Mouse (Mus musculus) right cerebral cortex, adult 18-20 months (tissue): Measurements from ENCODE around the gene Gnas.

ENCODE experiments used
- DNase-seq: peaks from one replicate; pipeline ENCODE4 v3.0.0; 2022; ENCODE audit warnings: mixed read lengths

Gnas gene

DNA sequence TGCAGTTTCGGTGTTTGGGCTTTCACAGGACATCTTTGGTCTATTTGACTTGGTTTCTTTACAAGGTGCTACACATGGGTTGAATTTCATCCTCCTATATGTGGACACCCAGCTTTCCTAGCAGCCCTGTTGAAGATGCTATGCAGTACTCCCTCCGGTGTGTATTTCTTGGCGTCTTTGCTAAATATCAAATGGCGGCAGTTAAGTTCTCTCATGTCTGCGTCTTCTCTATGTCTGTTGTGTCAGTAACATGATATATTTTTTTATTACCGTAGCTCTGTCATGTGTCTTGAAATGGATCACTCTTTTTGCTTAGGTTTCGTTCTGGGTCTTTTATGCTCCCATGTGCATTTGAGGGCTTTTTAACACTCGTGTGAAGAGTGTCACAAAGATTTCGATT is 96.9 kb downstream of the Gnas start:
- DNase-seq, result no peak

DNA sequence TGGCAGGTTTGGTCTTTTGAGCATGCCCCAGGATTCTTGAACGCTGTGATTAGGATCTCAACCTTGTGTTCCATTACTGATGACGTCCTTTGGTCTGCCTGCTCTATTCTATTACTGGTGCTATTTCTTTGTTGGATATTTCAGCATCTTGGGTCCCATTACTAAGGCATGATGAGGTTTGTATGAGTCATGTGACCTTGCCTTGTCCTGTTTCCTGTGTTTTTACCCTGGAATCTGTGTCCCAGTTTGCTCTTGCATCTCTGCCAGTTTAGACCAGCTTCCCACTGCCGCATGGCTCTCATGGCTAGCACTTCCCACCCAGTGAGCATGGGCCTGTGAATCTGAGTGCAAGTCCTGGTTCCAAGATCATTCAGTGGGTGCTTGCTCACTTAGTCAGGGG is 107.8 kb downstream of the Gnas start:
- no peak for DNase-seq

DNA sequence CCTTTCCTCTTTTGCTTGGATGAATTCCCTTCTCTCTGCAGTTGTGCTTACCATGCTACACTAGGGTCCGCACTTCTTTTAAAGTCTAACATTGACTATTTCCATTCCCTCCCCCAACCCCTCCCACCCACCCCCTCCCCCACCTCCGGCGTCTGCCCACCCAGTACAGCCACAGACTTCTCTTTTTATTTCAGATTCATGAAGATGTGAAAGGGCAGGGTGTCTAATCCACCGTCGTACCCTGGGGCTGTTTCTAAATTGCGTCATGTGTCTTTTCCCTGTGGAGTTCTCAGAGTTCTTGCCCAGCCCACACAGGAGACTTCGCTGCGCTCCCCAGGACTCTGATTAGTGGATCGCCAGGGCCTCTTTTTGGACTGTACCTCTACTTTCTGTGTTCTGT is 108.4 kb downstream of the Gnas start:
- no peak for DNase-seq

DNA sequence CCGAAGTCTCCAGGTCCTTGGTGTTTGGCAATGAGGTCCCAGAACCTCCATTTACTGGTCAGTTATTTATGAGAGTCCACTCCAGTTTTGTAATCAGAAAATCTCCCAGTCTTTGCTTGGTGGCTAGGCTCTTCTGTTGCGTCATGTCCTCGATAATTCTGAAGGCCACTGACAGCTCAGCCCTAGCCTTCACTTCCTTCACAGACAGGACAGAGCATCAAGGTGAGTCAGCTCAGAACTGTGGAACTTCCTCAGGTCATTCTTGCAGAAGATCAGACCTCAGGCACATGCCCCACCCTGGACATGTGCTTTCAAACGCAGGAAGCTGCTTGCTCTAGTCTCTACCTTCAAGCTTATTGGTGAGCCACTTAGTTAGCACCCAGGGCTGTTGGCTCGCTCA is 109.3 kb downstream of the Gnas start:
- no peak for DNase-seq
